Mouse (Mus musculus): ENCODE data around the gene Actr2. TPM values are rescaled to one million over a fixed set of nuclear protein-coding genes. Genes with fewer than 3 reads are reported as not detected.
"Not testable (repeated sequence)": the region's sequence is repeated elsewhere in the genome, so short reads cannot be mapped to it uniquely, and the experiment has no call there.

The Actr2 gene
- total RNA-seq, 2 experiments from 2014 or later: 341 to 358 TPM

GRCm38 (mm10) chr11:20116030-20116551, 3.4 kb upstream of the Actr2 start:
- DNase-seq: no peak

GRCm38 (mm10) chr11:20112006-20112740, 540 bp downstream of the Actr2 start:
- DNase-seq: peak; percentile 71 to 72

- no peak for DNase-seq
Measured at GRCm38 (mm10) chr11:20108151-20108550, 4.6 kb downstream of the Actr2 start.

- DNase-seq: no peak
Measured at GRCm38 (mm10) chr11:20107683-20108082, 5.0 kb downstream of the Actr2 start.

GRCm38 (mm10) chr11:20106946-20107345, 5.8 kb downstream of the Actr2 start:
- no peak for DNase-seq

- DNase-seq: no peak
Measured at GRCm38 (mm10) chr11:20103949-20104348, 8.8 kb downstream of the Actr2 start.

- DNase-seq: no peak
Measured at GRCm38 (mm10) chr11:20086306-20086705, 26.4 kb downstream of the Actr2 start.

- DNase-seq: no peak
Measured at GRCm38 (mm10) chr11:20085635-20086034, 27.1 kb downstream of the Actr2 start.

GRCm38 (mm10) chr11:20075415-20075814, 37.3 kb downstream of the Actr2 start:
- no peak for DNase-seq

- no peak for DNase-seq
Measured at GRCm38 (mm10) chr11:20072826-20073225, 39.9 kb downstream of the Actr2 start.

- DNase-seq: no peak
Measured at GRCm38 (mm10) chr11:20072174-20072573, 40.5 kb downstream of the Actr2 start.

- no peak for DNase-seq
Measured at GRCm38 (mm10) chr11:20068346-20069004, 44.2 kb downstream of the Actr2 start.

- no peak for DNase-seq
Measured at GRCm38 (mm10) chr11:20067521-20067920, 45.2 kb downstream of the Actr2 start.

- no peak for DNase-seq
Measured at GRCm38 (mm10) chr11:20066106-20066505, 46.6 kb downstream of the Actr2 start.

- DNase-seq: no peak
Measured at GRCm38 (mm10) chr11:20064926-20065325, 47.8 kb downstream of the Actr2 start.

- DNase-seq: not testable (repeated sequence)
Measured at GRCm38 (mm10) chr11:20064086-20064485, 48.6 kb downstream of the Actr2 start.

GRCm38 (mm10) chr11:20062801-20063200, 49.9 kb downstream of the Actr2 start:
- not testable (repeated sequence) for DNase-seq

- DNase-seq: no peak
Measured at GRCm38 (mm10) chr11:20059736-20060135, 53.0 kb downstream of the Actr2 start.

GRCm38 (mm10) chr11:20057429-20057828, 55.3 kb downstream of the Actr2 start:
- no peak for DNase-seq

GRCm38 (mm10) chr11:20056168-20056567, 56.5 kb downstream of the Actr2 start:
- no peak for DNase-seq

GRCm38 (mm10) chr11:20054617-20055016, 58.1 kb downstream of the Actr2 start:
- no peak for DNase-seq

GRCm38 (mm10) chr11:20053951-20054350, 58.8 kb downstream of the Actr2 start:
- DNase-seq: no peak

GRCm38 (mm10) chr11:20052814-20053536, 59.7 kb downstream of the Actr2 start:
- DNase-seq: no peak
